Mouse (Mus musculus) liver, embryonic 13.5 days (tissue): Measurements from ENCODE around the gene Gid8. TPM values are rescaled to one million over a fixed set of nuclear protein-coding genes. Genes with fewer than 3 reads are reported as not detected.

Experiments used
- ATAC-seq: fragments of 200-750 bp; cut with Nextera tagmentation; 2 replicates; pipeline ENCODE4 v1.8.0; 2017; ENCODE audit warnings: low read depth, mild to moderate bottlenecking, moderate number of reproducible peaks, moderate library complexity
- DNase-seq: peaks from one replicate; pipeline ENCODE4 v3.0.0; 2022
- H3K27ac ChIP-seq: fragments of 300-500 bp; sonication (generic); 2 replicates; pipeline ENCODE4 v1.5.1; 2015; ENCODE audit warnings: moderate library complexity, mild to moderate bottlenecking, inconsistent platforms
- H3K27me3 ChIP-seq: fragments of 300-500 bp; sonication (generic); 2 replicates; pipeline ENCODE4 v1.6.1; 2015; ENCODE audit warnings: mild to moderate bottlenecking, inconsistent platforms
- H3K36me3 ChIP-seq: fragments of 300-500 bp; sonication (generic); 2 replicates; pipeline ENCODE4 v1.6.1; 2015; ENCODE audit warnings: mild to moderate bottlenecking, inconsistent platforms
- H3K4me1 ChIP-seq: fragments of 300-500 bp; sonication (generic); replicated peaks from 2 replicates; pipeline ENCODE4 v1.6.1; 2015; ENCODE audit warnings: inconsistent platforms
- H3K4me2 ChIP-seq: fragments of 300-500 bp; sonication (generic); 2 replicates; pipeline ENCODE4 v1.6.1; 2015; ENCODE audit warnings: inconsistent platforms, mild to moderate bottlenecking, moderate library complexity
- H3K4me3 ChIP-seq: fragments of 300-500 bp; sonication (generic); replicated peaks from 2 replicates; pipeline ENCODE4 v1.5.1; 2015; ENCODE audit warnings: mild to moderate bottlenecking, inconsistent platforms
- H3K9ac ChIP-seq: fragments of 300-500 bp; sonication (generic); 2 replicates; pipeline ENCODE4 v1.6.1; 2015; ENCODE audit warnings: mild to moderate bottlenecking, inconsistent platforms
- H3K9me3 ChIP-seq: fragments of 300-500 bp; sonication (generic); replicated peaks from 2 replicates; pipeline ENCODE4 v1.6.1; 2016; ENCODE audit warnings: inconsistent platforms
- WGBS: fragments of 180-500 bp; shearing (Covaris S2); methylation state at CpG from one replicate; pipeline ENCODE4 v1.1.7; 2015; ENCODE audit not compliant: insufficient replicate concordance; 5-methylcytosine and 5-hydroxymethylcytosine counted together
- polyA plus RNA-seq: library from polyadenylated mRNA; unstranded; fragments of >200 nt; fragmentation: Nextera tagmentation; extraction: Ambion mirVana; gene quantifications from 2 replicates; pipeline ENCODE4 v1.2.1, GENCODE M21; 2015

Gene Gid8
- polyA plus RNA-seq, 1 experiment from 2014 or later: 116 TPM

DNA sequence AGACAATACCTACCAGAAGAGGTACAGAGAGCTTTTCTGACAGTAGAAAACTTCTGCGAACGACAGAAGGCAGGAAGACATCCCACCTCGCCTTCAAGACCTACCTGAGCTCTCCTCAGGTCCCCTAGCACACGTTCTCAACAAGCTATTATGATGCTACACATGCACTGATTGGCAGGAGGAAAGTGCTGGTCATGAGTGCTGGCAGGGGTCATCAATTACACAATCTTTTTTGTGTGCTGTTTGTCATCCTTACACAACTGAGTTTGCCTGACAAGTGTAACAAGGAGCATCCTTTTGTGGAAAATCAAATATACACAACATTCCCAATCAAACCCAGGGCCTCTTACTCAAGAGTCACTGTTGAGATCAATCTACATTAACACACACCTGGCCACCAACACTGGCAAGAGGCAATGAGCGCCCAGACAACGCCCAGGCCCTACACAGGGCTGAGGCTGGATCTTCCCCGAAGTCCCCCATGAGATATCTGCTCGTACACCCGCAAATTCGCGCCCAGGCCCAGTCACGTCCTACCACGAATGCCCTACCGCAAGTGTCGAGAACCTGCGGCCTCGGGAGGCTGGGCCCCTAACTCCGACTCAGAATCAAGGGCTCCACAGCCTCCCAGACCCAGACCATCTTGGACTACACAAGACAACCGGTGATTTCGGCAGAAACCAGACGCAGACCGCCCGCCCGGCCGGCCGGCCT, 8.7 kb upstream of the Gid8 start:
- H3K9ac ChIP-seq: peak overlapping the region; percentile 97
- peak; percentile 49 for ATAC-seq
- peak; percentile 42 for DNase-seq
- peak overlapping the region; percentile 93 for H3K27ac ChIP-seq
- H3K36me3 ChIP-seq: peaks cover 15% of the 10 kb centered on the region
- 3% methylated on average over 26 of the region's 26 CpGs for WGBS
- no peaks in the 10 kb centered on the region for H3K9me3 ChIP-seq
- peaks cover 91% of the 10 kb centered on the region for H3K4me1 ChIP-seq
- no peaks in the 10 kb centered on the region for H3K27me3 ChIP-seq
- peak overlapping the region; percentile 86 for H3K4me3 ChIP-seq
- peak overlapping the region; percentile 90 for H3K4me2 ChIP-seq

DNA sequence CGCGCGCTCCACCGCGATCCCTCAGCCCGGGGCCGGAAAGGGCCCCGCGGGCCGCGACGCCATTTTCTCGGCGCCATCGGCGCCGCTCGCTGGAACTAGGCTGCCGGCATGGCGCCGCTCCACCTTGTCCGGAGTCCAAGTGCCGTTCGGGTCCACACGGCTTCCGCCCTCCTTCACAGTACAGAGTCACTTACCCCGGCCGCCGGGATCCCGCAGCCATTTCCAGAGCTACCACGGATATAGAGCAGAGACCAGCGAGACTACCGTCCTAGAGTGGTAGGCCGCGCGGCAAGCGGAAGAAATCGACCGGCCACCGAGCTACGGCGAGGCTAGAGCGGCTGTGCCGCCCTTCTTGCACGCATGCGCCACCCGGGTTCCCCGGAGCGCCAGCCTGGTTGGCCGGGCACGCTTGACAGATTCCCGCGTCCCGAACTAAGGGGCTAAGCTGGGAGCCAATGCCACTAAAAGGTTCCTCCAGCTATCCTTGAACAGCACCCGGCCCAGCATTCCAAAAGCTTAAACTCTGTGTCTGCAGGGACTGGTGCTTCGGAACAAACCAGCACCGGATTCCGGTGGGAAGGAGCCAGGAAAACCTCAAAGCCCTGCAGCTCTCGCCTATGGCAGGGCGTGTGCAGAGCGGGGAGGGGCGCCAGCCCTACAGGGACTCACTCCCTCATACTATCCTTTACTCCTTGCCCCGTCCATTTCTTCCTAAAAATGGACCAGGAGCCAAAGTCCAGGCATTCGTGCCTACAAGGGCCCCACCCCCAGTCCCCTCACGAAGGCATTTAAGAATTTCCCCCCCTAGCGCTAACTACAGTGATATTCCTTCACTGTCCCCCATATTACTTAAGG, 7.9 kb upstream of the Gid8 start:
- H3K9ac ChIP-seq: peak overlapping the region; percentile 97
- no peaks in the 10 kb centered on the region for H3K27me3 ChIP-seq
- ATAC-seq (peak; percentile 91), DNase-seq (peak; percentile 86)
- H3K36me3 ChIP-seq: peaks cover 22% of the 10 kb centered on the region
- H3K4me2 ChIP-seq: peak overlapping the region; percentile 90
- H3K4me1 ChIP-seq: peaks cover 90% of the 10 kb centered on the region
- peak overlapping the region; percentile 86 for H3K4me3 ChIP-seq
- peak overlapping the region; percentile 93 for H3K27ac ChIP-seq
- WGBS: under 1% methylated on average over 66 of the region's 66 CpGs
- no peaks in the 10 kb centered on the region for H3K9me3 ChIP-seq

DNA sequence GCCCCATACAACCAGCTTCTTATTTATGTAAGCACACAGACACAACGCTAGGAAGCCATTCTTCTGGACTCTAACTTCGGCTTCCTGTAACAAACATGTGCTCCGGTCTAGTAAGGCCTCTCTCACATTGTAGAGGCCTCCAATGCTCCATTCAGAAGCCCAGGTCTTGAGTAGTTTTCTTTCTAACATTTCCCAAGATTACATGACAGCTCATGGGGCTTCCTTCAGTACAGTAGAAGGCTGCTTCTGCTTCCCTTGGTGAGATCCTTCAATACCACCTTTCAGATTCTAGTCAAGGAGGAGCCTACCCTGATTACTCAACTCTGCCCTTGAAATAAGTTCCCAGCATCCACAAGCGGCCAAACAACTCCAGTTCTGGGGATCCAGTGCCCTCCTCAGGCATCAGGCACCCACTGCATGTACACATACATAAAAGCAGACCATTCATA, 7.2 kb upstream of the Gid8 start:
- H3K4me1 ChIP-seq: peaks cover 91% of the 10 kb centered on the region
- H3K4me2 ChIP-seq: peak overlapping the region; percentile 90
- peak overlapping the region; percentile 86 for H3K4me3 ChIP-seq
- whole genome bisulfite sequencing: 34% methylated on average over 4 of the region's 4 CpGs
- H3K9me3 ChIP-seq: no peaks in the 10 kb centered on the region
- no peaks in the 10 kb centered on the region for H3K27me3 ChIP-seq
- DNase-seq (no peak), ATAC-seq (no peak)
- H3K9ac ChIP-seq: peak overlapping the region; percentile 97
- peak overlapping the region; percentile 93 for H3K27ac ChIP-seq
- peaks cover 27% of the 10 kb centered on the region for H3K36me3 ChIP-seq

DNA sequence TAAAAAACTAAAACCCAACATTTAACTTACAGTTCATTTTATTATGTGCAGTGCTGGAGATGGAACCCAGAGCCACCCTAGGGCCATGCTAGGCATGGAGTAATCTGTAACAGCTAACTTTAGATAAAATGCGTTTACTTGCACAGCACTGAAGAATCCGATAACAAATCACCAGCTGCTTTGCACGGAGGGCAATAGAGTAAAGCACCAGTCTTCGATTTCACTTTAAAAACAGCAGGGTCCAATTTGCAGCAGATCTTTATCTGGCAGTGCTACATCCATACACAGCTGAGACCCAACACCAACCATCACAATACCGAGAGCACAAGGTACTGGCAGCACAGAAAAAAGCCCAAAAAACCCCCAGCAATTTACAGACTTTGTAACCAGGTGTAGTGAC, 6.7 kb upstream of the Gid8 start:
- no peak for DNase-seq
- Histone ChIP-seq H3K27me3 (no peaks in the 10 kb centered on the region), H3K27ac (peak overlapping the region; percentile 93), H3K4me1 (peaks cover 91% of the 10 kb centered on the region), H3K4me3 (peak overlapping the region; percentile 86; the same call in 1 of the 2 replicates), H3K36me3 (peaks cover 27% of the 10 kb centered on the region), H3K4me2 (peak overlapping the region; percentile 90), H3K9me3 (no peaks in the 10 kb centered on the region), H3K9ac (peak overlapping the region; percentile 97)
- 33% methylated on average over 5 of the region's 5 CpGs for WGBS
- no peak for ATAC-seq

GRCm38 (mm10) chr2:180703645-180704359, 6.1 kb upstream of the Gid8 start:
- Histone ChIP-seq H3K27ac (peak overlapping the region; percentile 93), H3K9me3 (no peaks in the 10 kb centered on the region), H3K4me1 (peaks cover 91% of the 10 kb centered on the region), H3K36me3 (peaks cover 27% of the 10 kb centered on the region), H3K27me3 (no peaks in the 10 kb centered on the region), H3K9ac (peak overlapping the region; percentile 97; the same call in 1 of the 2 replicates), H3K4me2 (peak overlapping the region; percentile 90), H3K4me3 (peak overlapping the region; percentile 86; the same call in 1 of the 2 replicates)
- 49% methylated on average over 3 of the region's 3 CpGs for WGBS
- DNase-seq (no peak), ATAC-seq (no peak)

GRCm38 (mm10) chr2:180704591-180704990, 5.3 kb upstream of the Gid8 start:
- 60% methylated on average over 8 of the region's 8 CpGs for WGBS
- Histone ChIP-seq H3K27ac (peak overlapping the region; percentile 93), H3K9ac (peak overlapping the region; percentile 97), H3K27me3 (no peaks in the 10 kb centered on the region), H3K36me3 (peaks cover 27% of the 10 kb centered on the region), H3K9me3 (no peaks in the 10 kb centered on the region), H3K4me1 (peaks cover 83% of the 10 kb centered on the region), H3K4me3 (0 out of 2 replicates have a peak overlapping the region, but pooled peaks have one; percentile 10), H3K4me2 (peak overlapping the region; percentile 90)
- ATAC-seq (no peak), DNase-seq (no peak)

- Histone ChIP-seq H3K9me3 (no peaks in the 10 kb centered on the region), H3K9ac (peak overlapping the region; percentile 97), H3K4me3 (0 out of 2 replicates have a peak overlapping the region, but pooled peaks have one; percentile 10), H3K36me3 (peaks cover 27% of the 10 kb centered on the region), H3K27ac (peak overlapping the region; percentile 93), H3K4me1 (peaks cover 78% of the 10 kb centered on the region), H3K4me2 (peak overlapping the region; percentile 90), H3K27me3 (no peaks in the 10 kb centered on the region)
- no peak for DNase-seq
- no peak for ATAC-seq
- WGBS: 38% methylated on average over 3 of the region's 3 CpGs
These were observed 4.9 kb upstream of the Gid8 start for GRCm38 (mm10) chr2:180705066-180705465.

GRCm38 (mm10) chr2:180705975-180706374, 3.9 kb upstream of the Gid8 start:
- Histone ChIP-seq H3K4me2 (0 out of 2 replicates have a peak overlapping the region, but pooled peaks have one; percentile 10), H3K27ac (peak overlapping the region; percentile 93; the same call in 1 of the 2 replicates), H3K36me3 (peaks cover 27% of the 10 kb centered on the region), H3K9me3 (no peaks in the 10 kb centered on the region), H3K9ac (0 out of 2 replicates have a peak overlapping the region, but pooled peaks have one; percentile 97), H3K4me3 (0 out of 2 replicates have a peak overlapping the region, but pooled peaks have one; percentile 2), H3K27me3 (no peaks in the 10 kb centered on the region), H3K4me1 (peaks cover 69% of the 10 kb centered on the region)
- 80% methylated on average over 5 of the region's 5 CpGs for WGBS
- ATAC-seq (no peak), DNase-seq (no peak)

DNA sequence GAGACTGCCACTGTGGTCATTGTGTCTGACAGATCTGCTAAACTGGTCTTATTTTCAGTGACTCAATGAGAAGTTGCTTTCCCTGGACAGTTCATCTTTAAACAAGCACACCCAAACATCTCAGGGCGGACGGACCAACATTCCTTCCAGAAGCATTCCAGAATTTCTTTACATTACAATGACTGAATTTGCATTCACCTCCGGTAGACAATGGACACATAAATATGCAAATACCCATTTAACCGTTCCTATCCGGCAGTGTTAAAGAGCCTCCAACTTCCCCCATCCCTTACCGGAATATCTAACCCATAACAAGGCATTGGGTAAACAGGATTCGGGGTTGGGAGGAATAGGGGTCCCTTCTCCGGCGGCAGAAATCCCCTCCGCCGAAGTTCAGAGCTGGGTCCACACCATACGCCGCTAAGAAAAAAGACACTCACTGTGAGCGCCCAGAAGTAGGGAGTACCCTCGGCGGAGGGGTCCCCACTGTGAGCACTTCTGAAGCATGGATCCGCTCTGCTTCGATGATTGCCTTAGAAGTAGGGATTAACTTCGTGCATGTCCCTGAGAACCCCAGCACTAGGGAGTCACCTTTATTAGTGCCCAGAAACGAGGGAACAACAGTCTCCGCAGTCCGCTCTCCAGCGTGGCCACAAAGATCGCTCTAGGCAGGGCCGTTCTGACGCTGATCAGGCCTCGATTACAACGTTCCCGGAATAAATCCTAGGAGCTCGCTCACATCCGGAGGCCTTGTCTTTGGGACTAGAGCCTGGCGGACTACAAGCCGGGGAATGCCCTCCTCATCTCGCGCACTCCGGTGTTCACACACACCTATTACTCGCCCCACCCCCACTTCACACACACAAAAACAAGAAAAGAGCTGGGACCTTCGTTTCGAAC, 644 bp upstream of the Gid8 start:
- Histone ChIP-seq H3K4me3 (peak overlapping the region; percentile 99), H3K4me1 (peaks cover 75% of the 10 kb centered on the region), H3K9me3 (no peaks in the 10 kb centered on the region), H3K9ac (peak overlapping the region; percentile 93), H3K27ac (peak overlapping the region; percentile 93), H3K4me2 (peak overlapping the region; percentile 76), H3K27me3 (no peaks in the 10 kb centered on the region), H3K36me3 (peaks cover 43% of the 10 kb centered on the region)
- ATAC-seq: peak; percentile 1
- WGBS: under 1% methylated on average over 39 of the region's 39 CpGs
- no peak for DNase-seq
